Mouse (Mus musculus) lung, adult 2 months (tissue): ENCODE results near the gene Far2. TPM values are rescaled to one million over a fixed set of nuclear protein-coding genes. Genes with fewer than 3 reads are reported as not detected.

ENCODE experiments used
- DNase-seq: peaks from one replicate; pipeline ENCODE4 v3.0.0; 2022
- H3K4me1 ChIP-seq: fragments of 200-500 bp; 2 replicates; pipeline ENCODE4 v1.6.1; 2011; ENCODE audit warnings: low read length; ENCODE audit not compliant: control insufficient read depth, insufficient read depth
- H3K4me3 ChIP-seq: fragments of 200-500 bp; replicated peaks from 2 replicates; pipeline ENCODE3; 2011; ENCODE audit warnings: low read depth, mild to moderate bottlenecking, control low read depth, low read length; ENCODE audit errors: extremely low read depth
- CTCF ChIP-seq: fragments of 200-500 bp; IDR thresholded peaks from 2 replicates; pipeline ENCODE4 v1.5.1; 2011; ENCODE audit warnings: mild to moderate bottlenecking, low read length, control low read depth; ENCODE audit not compliant: insufficient read depth
- POLR2A ChIP-seq: fragments of 200-500 bp; IDR thresholded peaks from 2 replicates; pipeline ENCODE4 v1.6.1; 2011; ENCODE audit warnings: low read depth, mild to moderate bottlenecking, control low read depth, low read length, borderline replicate concordance; ENCODE audit errors: extremely low read depth
- WGBS: fragments of 180-500 bp; shearing (Covaris S2); methylation state at CpG from one replicate; pipeline ENCODE4 v1.1.7; 2018; 5-methylcytosine and 5-hydroxymethylcytosine counted together
- polyA plus RNA-seq: library from polyadenylated mRNA; depleted of rRNA; stranded (reverse); fragments of >200 nt; gene quantifications from 2 replicates; pipeline ENCODE4 v1.2.3, GENCODE M21; 2012; rRNA removed

Gene Far2
- polyA plus RNA-seq, 1 experiment: 0.49 TPM

- TF ChIP-seq CTCF (no peak), POLR2A (peak; percentile 75; the same call in 1 of the 2 replicates)
Measured at GRCm38 (mm10) chr6:148211897-148212680, 165.0 kb downstream of the Far2 start, which contains the start of gene Ergic2. Ergic2 (minus strand) TSS chr6:148212374.

GRCm38 (mm10) chr6:148214765-148215164, 167.7 kb downstream of the Far2 start:
- TF ChIP-seq POLR2A (no peak), CTCF (peak; percentile 23; the same call in 1 of the 2 replicates)
- DNase-seq: peak; percentile 17
- 3% methylated on average over 5 of the region's 5 CpGs for WGBS

More at GRCm38 (mm10) chr6:148211897-148212680, 165.0 kb downstream of the Far2 start, which contains the start of gene Ergic2:
- H3K4me3 ChIP-seq: peak within 1 kb of the TSS; percentile 79
- DNase-seq: peak; percentile 97
- peaks cover 4% of the 10 kb centered on the region for H3K4me1 ChIP-seq
- 1% methylated on average over 61 of the region's 61 CpGs for WGBS

GRCm38 (mm10) chr6:148216752-148217151, 169.7 kb downstream of the Far2 start:
- H3K4me1 ChIP-seq: peaks cover 4% of the 10 kb centered on the region
- WGBS: 82% methylated on average over 4 of the region's 4 CpGs
- DNase-seq: no peak
- TF ChIP-seq POLR2A (no peak), CTCF (no peak)
- no peak overlapping the region for H3K4me3 ChIP-seq

More at GRCm38 (mm10) chr6:148214765-148215164, 167.7 kb downstream of the Far2 start:
- Histone ChIP-seq H3K4me1 (peaks cover 4% of the 10 kb centered on the region), H3K4me3 (no peak overlapping the region)

GRCm38 (mm10) chr6:148218235-148219076, 171.4 kb downstream of the Far2 start:
- no peak for DNase-seq
- Histone ChIP-seq H3K4me1 (no peaks in the 10 kb centered on the region; the same call in 1 of the 2 replicates), H3K4me3 (no peak overlapping the region)
- WGBS: 58% methylated on average over 2 of the region's 2 CpGs
- no peak for TF ChIP-seq POLR2A
- TF ChIP-seq CTCF: no peak

DNA sequence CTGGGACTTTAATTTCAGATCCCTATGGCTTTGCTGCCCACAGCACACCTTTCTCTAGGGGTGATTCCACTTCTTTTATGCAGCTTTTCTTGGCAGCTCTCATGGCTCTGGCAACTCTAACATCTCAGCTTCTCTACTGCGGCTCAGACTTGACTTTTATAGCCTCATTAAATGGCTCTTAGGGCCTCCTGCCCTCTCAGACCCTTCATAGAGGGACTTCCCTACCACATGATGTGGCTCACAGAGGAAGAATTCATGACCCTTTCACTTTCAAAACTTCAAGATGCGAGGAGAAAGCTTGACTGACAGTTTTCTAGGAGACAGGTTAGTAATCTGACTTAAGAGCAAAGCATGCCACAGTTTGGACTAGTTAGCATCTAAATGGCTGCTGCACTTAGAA, 175.6 kb downstream of the Far2 start:
- Histone ChIP-seq H3K4me1 (no peaks in the 10 kb centered on the region), H3K4me3 (no peak overlapping the region)
- no peak for DNase-seq
- no peak for TF ChIP-seq POLR2A
- WGBS: 69% methylated on average over 2 of the region's 2 CpGs

- 53% methylated on average over 3 of the region's 3 CpGs for WGBS
- no peak overlapping the region for H3K4me3 ChIP-seq
- H3K4me1 ChIP-seq: no peaks in the 10 kb centered on the region
- DNase-seq: no peak
- TF ChIP-seq POLR2A (no peak), CTCF (no peak)
Measured at GRCm38 (mm10) chr6:148227542-148227941, 180.5 kb downstream of the Far2 start.

Other genes with a start within 250 kb of the Far2 start
- 12.2 and 25.0 TPM in 2 replicates for gene Ergic2, start 165.1 kb downstream of the Far2 start, polyA plus RNA-seq